Mouse (Mus musculus) C2C12 (cell line): ENCODE measurements around the gene Pygl. TPM values are rescaled to one million over a fixed set of nuclear protein-coding genes. Genes with fewer than 3 reads are reported as not detected.

Experiments
- H3K27me3 ChIP-seq: one replicate; pipeline ENCODE4 v1.6.1; 2011; ENCODE audit not compliant: control insufficient read depth, insufficient read depth, insufficient read length
- H3K36me3 ChIP-seq: one replicate; pipeline ENCODE4 v1.6.1; 2011; ENCODE audit not compliant: control insufficient read depth, insufficient read depth
- H3K4me3 ChIP-seq: one replicate; pipeline ENCODE4 v1.5.1; 2011; ENCODE audit warnings: mild to moderate bottlenecking, control low read depth; ENCODE audit not compliant: poor library complexity, insufficient read depth, severe bottlenecking
- H3K79me2 ChIP-seq: one replicate; pipeline ENCODE4 v1.6.1; 2011; ENCODE audit not compliant: control insufficient read depth, insufficient read depth
- H3K79me3 ChIP-seq: one replicate; pipeline ENCODE4 v1.6.1; 2011; ENCODE audit warnings: low read depth, control low read depth
- H3ac ChIP-seq: one replicate; pipeline ENCODE3; 2011; ENCODE audit warnings: low read depth; ENCODE audit not compliant: control insufficient read depth, insufficient read length
- CEBPB ChIP-seq: IDR thresholded peaks from one replicate; pipeline ENCODE4 v1.6.1; 2011; ENCODE audit warnings: low read depth, mild to moderate bottlenecking, control low read depth, moderate library complexity
- CTCF ChIP-seq: IDR thresholded peaks from one replicate; pipeline ENCODE4 v1.5.1; 2011; ENCODE audit not compliant: control insufficient read depth, insufficient read depth, insufficient read length
- FOSL1 ChIP-seq: IDR thresholded peaks from one replicate; pipeline ENCODE4 v1.8.0; 2011; ENCODE audit warnings: mild to moderate bottlenecking, low read length; ENCODE audit not compliant: poor library complexity, insufficient read depth, severe bottlenecking
- MAX ChIP-seq: IDR thresholded peaks from one replicate; pipeline ENCODE4 v1.6.1; 2011; ENCODE audit warnings: mild to moderate bottlenecking, control low read depth
- MYOD1 ChIP-seq: IDR thresholded peaks from one replicate; pipeline ENCODE4 v1.6.1; 2011; ENCODE audit warnings: low read depth; ENCODE audit not compliant: control insufficient read depth, insufficient read length
- MYOG ChIP-seq: IDR thresholded peaks from one replicate; pipeline ENCODE4 v1.6.1; 2011; ENCODE audit not compliant: control insufficient read depth, insufficient read length; ENCODE audit errors: extremely low read depth
- USF1 ChIP-seq: IDR thresholded peaks from one replicate; pipeline ENCODE4 v1.6.1; 2011; ENCODE audit warnings: low read depth, mild to moderate bottlenecking, control low read depth, moderate library complexity
- polyA plus RNA-seq: library from polyadenylated mRNA; unstranded; fragments of >200 nt; fragmentation: generic; extraction: Trizol; gene quantifications from one replicate; pipeline ENCODE4 v1.2.1, GENCODE M21; 2012; ENCODE audit warnings: missing spikeins

The Pygl gene
- polyA plus RNA-seq, 1 experiment, result not detected

GRCm38 (mm10) chr12:70233637-70234315 lies 2.5 kb upstream of the Pygl start:
- Histone ChIP-seq H3K36me3 (no peaks in the 10 kb centered on the region), H3K4me3 (no peak overlapping the region), H3K79me2 (no peaks in the 10 kb centered on the region), H3K27me3 (peaks cover 6% of the 10 kb centered on the region), H3K79me3 (no peaks in the 10 kb centered on the region), H3ac (no peak overlapping the region)
- no peak for TF ChIP-seq CTCF
- no peak for TF ChIP-seq USF1
- TF ChIP-seq MYOD1, result no peak
- TF ChIP-seq FOSL1, result no peak
- TF ChIP-seq MYOG, result no peak
- TF ChIP-seq CEBPB, result no peak
- no peak for TF ChIP-seq MAX

DNA sequence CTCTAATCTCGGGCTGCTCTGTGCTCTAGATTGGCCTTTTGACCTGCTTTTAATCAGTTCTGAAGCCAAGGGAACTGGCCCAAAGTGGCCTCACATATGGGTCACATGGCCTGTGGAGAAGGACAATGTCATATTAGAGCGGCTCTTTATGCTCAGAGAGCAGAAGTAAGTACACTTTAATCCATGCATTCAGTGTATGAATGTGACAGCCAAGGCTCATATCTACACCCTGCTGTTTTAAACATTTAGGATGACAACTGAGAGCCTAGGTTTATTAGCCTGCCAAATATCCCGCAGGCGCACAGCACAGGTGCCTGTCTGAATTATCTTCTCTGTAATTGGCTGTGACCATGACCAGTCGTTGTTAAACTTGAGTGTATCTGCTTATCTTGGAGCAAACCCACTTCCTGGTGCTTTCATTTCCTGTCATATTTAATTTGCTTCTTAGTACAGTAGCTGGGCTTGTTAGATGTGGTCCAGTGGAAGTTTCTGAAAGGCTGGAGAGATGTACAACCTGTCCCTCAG lies 794 bp upstream of the Pygl start:
- Histone ChIP-seq H3K79me3 (no peaks in the 10 kb centered on the region), H3K36me3 (no peaks in the 10 kb centered on the region), H3K79me2 (no peaks in the 10 kb centered on the region), H3K4me3 (no peak overlapping the region), H3ac (no peak overlapping the region), H3K27me3 (peaks cover 16% of the 10 kb centered on the region)
- no peak for TF ChIP-seq MYOG
- TF ChIP-seq CEBPB, result no peak

DNA sequence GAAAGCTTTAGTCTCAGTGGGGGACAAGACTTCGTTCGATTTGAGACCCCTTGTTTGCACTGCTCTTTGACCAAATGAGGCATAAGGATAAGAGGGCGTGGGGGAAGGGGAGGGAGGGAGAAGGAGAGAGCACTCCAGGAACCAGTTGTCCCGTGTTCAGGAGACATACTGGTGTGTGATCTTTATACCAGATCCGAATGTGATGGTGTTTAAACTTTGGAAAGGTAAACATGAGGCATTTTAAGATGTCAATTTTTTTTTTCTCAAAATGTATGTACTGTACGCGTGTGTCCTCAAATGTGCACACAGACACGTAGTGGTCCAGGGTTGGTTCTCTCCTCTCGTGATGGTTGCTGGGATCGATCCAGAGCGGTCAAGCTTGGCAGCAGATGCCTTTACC lies 3.1 kb downstream of the Pygl start:
- TF ChIP-seq CEBPB, result no peak
- no peak for TF ChIP-seq MYOD1
- no peak for TF ChIP-seq MAX
- no peak for TF ChIP-seq CTCF
- TF ChIP-seq USF1, result no peak
- no peak for TF ChIP-seq FOSL1
- no peak for TF ChIP-seq MYOG
- Histone ChIP-seq H3K27me3 (peaks cover 33% of the 10 kb centered on the region), H3K79me3 (no peaks in the 10 kb centered on the region), H3K36me3 (no peaks in the 10 kb centered on the region), H3K4me3 (no peak overlapping the region), H3K79me2 (no peaks in the 10 kb centered on the region), H3ac (no peak overlapping the region)

GRCm38 (mm10) chr12:70227121-70227932 lies 4.0 kb downstream of the Pygl start:
- Histone ChIP-seq H3K4me3 (no peak overlapping the region), H3K79me3 (no peaks in the 10 kb centered on the region)
- no peak for TF ChIP-seq CTCF
- TF ChIP-seq MYOD1, result no peak
- TF ChIP-seq CEBPB, result no peak
- TF ChIP-seq FOSL1, result no peak
- TF ChIP-seq USF1, result no peak
- TF ChIP-seq MYOG, result no peak
- TF ChIP-seq MAX, result no peak

GRCm38 (mm10) chr12:70226655-70227054 lies 4.6 kb downstream of the Pygl start:
- H3K36me3 ChIP-seq, result no peaks in the 10 kb centered on the region
- H3K79me3 ChIP-seq, result no peaks in the 10 kb centered on the region
- H3K4me3 ChIP-seq, result no peak overlapping the region
- TF ChIP-seq USF1 (no peak), MYOG (no peak), CEBPB (no peak)
- peaks cover 40% of the 10 kb centered on the region for H3K27me3 ChIP-seq
- no peak overlapping the region for H3ac ChIP-seq
- H3K79me2 ChIP-seq, result no peaks in the 10 kb centered on the region

More at GRCm38 (mm10) chr12:70227121-70227932, 4.0 kb downstream of the Pygl start:
- Histone ChIP-seq H3K27me3 (peaks cover 38% of the 10 kb centered on the region), H3K36me3 (no peaks in the 10 kb centered on the region), H3K79me2 (no peaks in the 10 kb centered on the region), H3ac (no peak overlapping the region)
